Mouse (Mus musculus): Measurements from ENCODE around the gene Lmnb2.

DNA sequence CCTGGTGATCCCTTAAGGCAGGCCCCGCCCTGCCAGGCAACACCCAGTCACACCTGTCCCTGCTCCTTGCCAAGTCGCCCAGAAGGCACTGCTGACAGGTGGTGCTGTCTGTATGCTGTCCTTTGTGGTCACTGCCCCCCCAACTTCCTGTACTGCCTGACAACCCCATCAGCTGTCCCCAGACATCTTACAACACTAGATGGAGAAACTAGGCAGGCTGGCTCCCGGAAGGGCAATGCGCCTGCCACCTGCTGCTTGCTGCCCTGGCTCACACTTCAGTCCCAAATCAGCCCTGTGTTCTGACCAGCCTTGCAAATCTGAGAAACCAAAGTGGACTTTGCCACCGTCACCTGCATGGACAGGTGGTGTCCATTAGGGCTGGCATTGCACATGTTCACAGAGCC lies 3.8 kb downstream of the Lmnb2 start:
- no peak for TF ChIP-seq CTCF (IDR thresholded peaks at IDR 0.05; ENCODE audit: low read depth, low read length)
- no peak for TF ChIP-seq GATA1 (IDR thresholded peaks at IDR 0.05; ENCODE audit: borderline replicate concordance, low read length)
- TF ChIP-seq POLR2AphosphoS5 (IDR thresholded peaks at IDR 0.05; ENCODE audit: insufficient replicate concordance, low read depth, low read length) = no peak
- TF ChIP-seq TAL1 (conservative IDR thresholded peaks at IDR 0.05; ENCODE audit: low read depth, low read length) = no peak
- no peak for TF ChIP-seq GATA2 (IDR thresholded peaks at IDR 0.05; ENCODE audit: borderline replicate concordance, low read depth, low read length)

All from G1E (cell line).